Mouse (Mus musculus) liver, embryonic 12.5 days (tissue): ENCODE measurements around the gene Tesmin. TPM values are rescaled to one million over a fixed set of nuclear protein-coding genes. Genes with fewer than 3 reads are reported as not detected.
A peak's percentile ranks its signal among the peaks of the same experiment; 100 is the strongest.

Experiments used
- ATAC-seq: fragments of 200-750 bp; cut with Nextera tagmentation; 2 replicates; pipeline ENCODE4 v1.8.0; 2017; ENCODE audit warnings: moderate number of reproducible peaks, mild to moderate bottlenecking, moderate library complexity
- H3K27ac ChIP-seq: fragments of 300-500 bp; sonication (generic); 2 replicates; pipeline ENCODE4 v1.5.1; 2016; ENCODE audit warnings: mild to moderate bottlenecking
- H3K27me3 ChIP-seq: fragments of 300-500 bp; sonication (generic); replicated peaks from 2 replicates; pipeline ENCODE4 v1.6.1; 2016; ENCODE audit warnings: mild to moderate bottlenecking, moderate library complexity
- H3K36me3 ChIP-seq: fragments of 300-500 bp; sonication (generic); 2 replicates; pipeline ENCODE4 v1.6.1; 2016; ENCODE audit warnings: mild to moderate bottlenecking, moderate library complexity
- H3K4me1 ChIP-seq: fragments of 300-500 bp; sonication (generic); 2 replicates; pipeline ENCODE4 v1.6.1; 2016
- H3K4me2 ChIP-seq: fragments of 300-500 bp; sonication (generic); 2 replicates; pipeline ENCODE4 v1.6.1; 2016; ENCODE audit warnings: mild to moderate bottlenecking, moderate library complexity
- H3K4me3 ChIP-seq: fragments of 300-500 bp; sonication (generic); 2 replicates; pipeline ENCODE4 v1.5.1; 2016; ENCODE audit warnings: mild to moderate bottlenecking, moderate library complexity
- H3K9ac ChIP-seq: fragments of 300-500 bp; sonication (generic); 2 replicates; pipeline ENCODE4 v1.6.1; 2016; ENCODE audit warnings: mild to moderate bottlenecking, moderate library complexity
- H3K9me3 ChIP-seq: fragments of 300-500 bp; sonication (generic); replicated peaks from 2 replicates; pipeline ENCODE4 v1.6.1; 2016; ENCODE audit warnings: mild to moderate bottlenecking, moderate library complexity
- WGBS: fragments of 180-500 bp; shearing (Covaris S2); methylation state at CpG from one replicate; pipeline ENCODE4 v1.1.7; 2016; ENCODE audit not compliant: insufficient replicate concordance; 5-methylcytosine and 5-hydroxymethylcytosine counted together
- polyA plus RNA-seq: library from polyadenylated mRNA; unstranded; fragments of >200 nt; fragmentation: Nextera tagmentation; extraction: Ambion mirVana; gene quantifications from 2 replicates; pipeline ENCODE4 v1.2.1, GENCODE M21; 2016

Gene Tesmin
- polyA plus RNA-seq, 1 experiment from 2014 or later: 0.41 TPM

- ATAC-seq: no peak
- 75% methylated on average over 4 of the region's 4 CpGs for WGBS
- no peaks in the 10 kb centered on the region for H3K27me3 ChIP-seq
- no peak overlapping the region for H3K4me2 ChIP-seq
- H3K9me3 ChIP-seq: no peaks in the 10 kb centered on the region
- H3K9ac ChIP-seq: no peak overlapping the region
- no peak overlapping the region for H3K27ac ChIP-seq
- no peak overlapping the region for H3K4me3 ChIP-seq
- peaks cover 13% of the 10 kb centered on the region; the same call in 1 of the 2 replicates for H3K4me1 ChIP-seq
- peaks cover 49% of the 10 kb centered on the region for H3K36me3 ChIP-seq
Observed at GRCm38 (mm10) chr19:3363510-3363909, 25.1 kb upstream of the Tesmin start.

- H3K4me3 ChIP-seq: no peak overlapping the region
- H3K27ac ChIP-seq: no peak overlapping the region
- no peak for ATAC-seq
- no peak overlapping the region for H3K9ac ChIP-seq
- WGBS: 81% methylated on average over 3 of the region's 3 CpGs
- H3K27me3 ChIP-seq: no peaks in the 10 kb centered on the region
- no peak overlapping the region for H3K4me2 ChIP-seq
- peaks cover 8% of the 10 kb centered on the region; the same call in 1 of the 2 replicates for H3K4me1 ChIP-seq
- peaks cover 53% of the 10 kb centered on the region for H3K36me3 ChIP-seq
- H3K9me3 ChIP-seq: no peaks in the 10 kb centered on the region
Observed at GRCm38 (mm10) chr19:3365089-3365488, 23.6 kb upstream of the Tesmin start.

DNA sequence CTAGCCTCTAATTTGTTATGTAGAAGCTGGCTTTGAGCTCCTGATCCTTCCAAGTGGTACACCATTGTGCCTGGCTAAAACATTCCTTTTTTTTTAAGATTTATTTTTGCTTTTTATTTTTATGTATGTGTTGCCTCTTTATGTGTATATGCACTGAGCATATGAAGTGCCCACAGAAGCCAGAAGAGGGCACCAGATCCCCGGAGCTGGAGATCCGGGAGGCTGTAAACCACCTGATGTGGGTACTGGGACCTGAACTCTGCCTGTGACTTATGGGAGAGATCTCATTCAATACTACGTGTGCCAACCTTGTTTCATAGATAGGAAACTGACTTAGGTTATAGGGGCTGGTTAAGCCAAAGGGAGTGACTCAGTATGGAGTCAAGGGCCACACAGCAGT, 20.4 kb upstream of the Tesmin start:
- no peak overlapping the region for H3K4me3 ChIP-seq
- no peak for ATAC-seq
- no peak overlapping the region for H3K4me2 ChIP-seq
- no peaks in the 10 kb centered on the region for H3K27me3 ChIP-seq
- WGBS: 74% methylated on average over 3 of the region's 3 CpGs
- H3K27ac ChIP-seq: no peak overlapping the region
- no peaks in the 10 kb centered on the region for H3K9me3 ChIP-seq
- no peak overlapping the region for H3K9ac ChIP-seq
- H3K36me3 ChIP-seq: peaks cover 62% of the 10 kb centered on the region
- no peaks in the 10 kb centered on the region for H3K4me1 ChIP-seq

- H3K4me3 ChIP-seq: no peak overlapping the region
- peaks cover 7% of the 10 kb centered on the region for H3K4me1 ChIP-seq
- no peak overlapping the region for H3K9ac ChIP-seq
- no peak overlapping the region for H3K27ac ChIP-seq
- 68% methylated on average over 12 of the region's 12 CpGs for WGBS
- H3K36me3 ChIP-seq: peaks cover 41% of the 10 kb centered on the region
- no peaks in the 10 kb centered on the region for H3K9me3 ChIP-seq
- H3K4me2 ChIP-seq: no peak overlapping the region
- no peak for ATAC-seq
- H3K27me3 ChIP-seq: no peaks in the 10 kb centered on the region
Observed at GRCm38 (mm10) chr19:3373380-3373779, 15.3 kb upstream of the Tesmin start.

DNA sequence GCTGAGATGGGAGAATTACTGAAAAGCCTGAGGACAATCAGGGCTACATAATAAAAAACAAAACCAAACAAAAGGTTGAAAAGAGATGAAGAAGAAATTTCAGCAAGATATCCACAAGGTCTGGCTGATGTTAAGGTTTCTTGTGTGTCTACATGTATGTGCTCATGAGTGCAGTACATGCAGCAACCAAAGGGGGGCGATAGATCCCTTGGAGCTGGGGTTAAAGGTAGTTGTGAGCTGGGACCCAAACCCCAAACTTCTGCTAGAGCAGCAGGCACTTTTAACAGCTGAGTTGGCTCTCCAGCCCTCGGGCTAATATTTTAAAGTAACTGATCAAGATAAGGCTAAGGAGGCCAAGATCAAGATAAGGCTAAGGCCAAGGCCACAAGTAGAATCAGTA, 14.6 kb upstream of the Tesmin start:
- Histone ChIP-seq H3K9me3 (no peaks in the 10 kb centered on the region), H3K9ac (no peak overlapping the region), H3K4me2 (no peak overlapping the region), H3K4me1 (peaks cover 7% of the 10 kb centered on the region), H3K27me3 (no peaks in the 10 kb centered on the region), H3K4me3 (no peak overlapping the region), H3K36me3 (peaks cover 40% of the 10 kb centered on the region), H3K27ac (no peak overlapping the region)
- ATAC-seq: no peak
- 39% methylated on average over 2 of the region's 2 CpGs for WGBS

DNA sequence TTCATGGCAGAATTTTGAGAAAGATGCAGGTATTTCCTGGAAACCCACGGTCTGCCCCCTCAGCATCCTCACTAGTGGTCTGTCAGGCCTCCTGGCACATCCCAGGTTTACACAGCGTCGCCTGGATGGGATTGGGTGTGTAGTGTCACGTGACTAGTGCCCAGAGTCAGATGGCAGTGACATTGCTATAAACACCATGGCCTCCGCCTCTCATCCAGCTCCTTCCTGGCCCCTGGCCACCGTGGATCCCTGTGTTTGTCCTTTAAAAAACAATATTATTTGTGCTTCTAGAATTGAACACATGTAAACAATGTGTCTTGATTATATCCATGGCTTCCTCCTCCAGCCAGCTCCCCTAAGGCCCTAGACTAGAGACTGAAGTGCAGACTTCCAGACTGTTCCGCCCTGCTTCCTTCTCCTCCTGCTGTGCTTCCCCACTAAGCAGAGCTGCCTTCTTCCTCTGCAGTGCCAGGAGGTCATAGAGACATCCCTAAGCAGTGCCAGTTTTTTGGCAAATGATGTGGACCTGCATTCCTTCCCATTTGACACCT, 12.6 kb upstream of the Tesmin start:
- Histone ChIP-seq H3K36me3 (peaks cover 48% of the 10 kb centered on the region), H3K4me1 (peaks cover 7% of the 10 kb centered on the region), H3K9ac (no peak overlapping the region), H3K4me3 (no peak overlapping the region), H3K27ac (no peak overlapping the region), H3K27me3 (no peaks in the 10 kb centered on the region), H3K4me2 (no peak overlapping the region), H3K9me3 (no peaks in the 10 kb centered on the region)
- ATAC-seq: no peak
- WGBS: 69% methylated on average over 7 of the region's 7 CpGs

DNA sequence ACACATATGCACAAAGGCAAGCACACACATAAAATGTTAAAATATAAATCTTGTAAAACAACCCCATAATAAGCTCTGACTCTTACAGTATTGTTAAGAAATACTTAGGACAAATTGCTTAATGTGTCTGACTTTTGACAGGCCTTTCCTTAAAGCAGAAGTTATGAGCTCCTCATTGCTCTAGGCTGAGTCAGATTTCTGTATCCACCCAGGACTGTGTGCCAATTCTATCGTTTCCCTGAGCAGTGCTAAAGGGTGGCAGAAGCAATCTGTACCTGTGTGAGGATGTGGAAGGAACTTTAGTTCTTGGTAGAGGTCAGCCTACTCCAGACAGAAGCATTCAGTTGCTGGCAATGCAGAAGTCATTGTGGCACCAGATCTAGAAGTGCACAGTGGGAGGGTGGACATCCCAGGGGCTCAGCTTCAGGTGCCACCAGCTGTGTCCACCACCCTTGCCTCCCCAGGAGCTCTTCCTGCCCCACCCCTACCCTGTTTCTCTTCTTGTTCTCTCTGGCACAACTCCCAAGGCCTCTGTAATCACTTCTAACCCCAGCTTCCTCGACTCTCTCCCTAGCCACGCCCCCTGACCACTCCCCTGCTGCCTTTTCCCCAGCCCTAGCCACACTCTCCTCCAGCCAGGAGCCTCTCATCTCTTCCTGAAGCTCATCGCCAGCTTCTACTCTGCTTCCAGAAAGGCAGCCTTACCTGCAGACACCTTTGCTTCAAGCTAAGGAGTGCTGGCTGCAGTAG, 11.5 kb upstream of the Tesmin start:
- no peaks in the 10 kb centered on the region for H3K9me3 ChIP-seq
- no peaks in the 10 kb centered on the region for H3K27me3 ChIP-seq
- WGBS: 24% methylated on average over 4 of the region's 4 CpGs
- peaks cover 7% of the 10 kb centered on the region for H3K4me1 ChIP-seq
- H3K36me3 ChIP-seq: peaks cover 45% of the 10 kb centered on the region
- no peak overlapping the region for H3K4me3 ChIP-seq
- H3K27ac ChIP-seq: no peak overlapping the region
- H3K4me2 ChIP-seq: no peak overlapping the region
- no peak for ATAC-seq
- H3K9ac ChIP-seq: no peak overlapping the region

- no peak overlapping the region for H3K9ac ChIP-seq
- H3K27me3 ChIP-seq: no peaks in the 10 kb centered on the region
- no peak for ATAC-seq
- H3K4me3 ChIP-seq: no peak overlapping the region
- peaks cover 7% of the 10 kb centered on the region for H3K4me1 ChIP-seq
- H3K4me2 ChIP-seq: no peak overlapping the region
- WGBS: 90% methylated on average over 3 of the region's 3 CpGs
- H3K9me3 ChIP-seq: no peaks in the 10 kb centered on the region
- peaks cover 42% of the 10 kb centered on the region for H3K36me3 ChIP-seq
- no peak overlapping the region for H3K27ac ChIP-seq
Observed at GRCm38 (mm10) chr19:3378614-3379013, 10.0 kb upstream of the Tesmin start.

GRCm38 (mm10) chr19:3388061-3388460, 596 bp upstream of the Tesmin start:
- WGBS: 41% methylated on average over 6 of the region's 6 CpGs
- Histone ChIP-seq H3K4me1 (peaks cover 36% of the 10 kb centered on the region), H3K36me3 (peaks cover 12% of the 10 kb centered on the region; the same call in 1 of the 2 replicates), H3K9me3 (0 out of 2 replicates have a peak, but pooled peaks cover 5% of the 10 kb centered on the region), H3K9ac (no peak overlapping the region), H3K27me3 (no peaks in the 10 kb centered on the region), H3K4me3 (no peak overlapping the region), H3K4me2 (peak overlapping the region; percentile 90; the same call in 1 of the 2 replicates), H3K27ac (no peak overlapping the region)
- ATAC-seq: no peak

- H3K27ac ChIP-seq: peak overlapping the region; percentile 78
- peak; percentile 86 for ATAC-seq
- 0 out of 2 replicates have a peak, but pooled peaks cover 5% of the 10 kb centered on the region for H3K9me3 ChIP-seq
- H3K4me2 ChIP-seq: peak overlapping the region; percentile 90
- peak overlapping the region; percentile 57 for H3K4me3 ChIP-seq
- peaks cover 37% of the 10 kb centered on the region for H3K4me1 ChIP-seq
- peak overlapping the region; percentile 71 for H3K9ac ChIP-seq
- WGBS: under 1% methylated on average over 43 of the region's 43 CpGs
- H3K36me3 ChIP-seq: peaks cover 6% of the 10 kb centered on the region; the same call in 1 of the 2 replicates
- H3K27me3 ChIP-seq: no peaks in the 10 kb centered on the region
Observed at GRCm38 (mm10) chr19:3389089-3389488, 432 bp downstream of the Tesmin start.

DNA sequence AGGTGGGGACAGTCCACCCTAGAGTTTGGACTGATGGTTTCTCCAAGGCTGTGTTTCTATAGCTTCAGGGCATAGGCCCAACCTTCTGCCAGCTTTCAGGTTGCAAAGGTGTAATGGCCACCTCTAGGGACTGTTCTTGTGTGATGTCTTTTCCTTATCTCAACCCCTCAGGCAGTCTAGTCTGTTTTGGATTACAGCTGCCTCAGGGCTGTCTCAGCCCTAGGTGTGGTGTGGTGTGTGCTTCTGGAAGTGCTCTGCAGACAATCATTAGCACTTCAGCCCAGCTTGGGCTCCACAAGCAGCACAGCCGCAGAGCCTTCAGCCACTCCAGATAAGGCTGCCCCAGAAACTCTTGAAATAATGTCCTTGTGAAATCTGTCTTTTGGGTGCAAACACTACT, 3.7 kb downstream of the Tesmin start:
- 22% methylated on average over 1 of the region's 1 CpGs for WGBS
- H3K9ac ChIP-seq: no peak overlapping the region
- H3K9me3 ChIP-seq: 0 out of 2 replicates have a peak, but pooled peaks cover 5% of the 10 kb centered on the region
- H3K4me2 ChIP-seq: no peak overlapping the region
- H3K4me1 ChIP-seq: peaks cover 37% of the 10 kb centered on the region
- no peak overlapping the region for H3K4me3 ChIP-seq
- H3K27ac ChIP-seq: no peak overlapping the region
- no peaks in the 10 kb centered on the region for H3K27me3 ChIP-seq
- no peaks in the 10 kb centered on the region for H3K36me3 ChIP-seq
- peak; percentile 70 for ATAC-seq

- peaks cover 23% of the 10 kb centered on the region for H3K4me1 ChIP-seq
- no peak for ATAC-seq
- H3K9me3 ChIP-seq: 0 out of 2 replicates have a peak, but pooled peaks cover 5% of the 10 kb centered on the region
- H3K4me2 ChIP-seq: no peak overlapping the region
- no peaks in the 10 kb centered on the region for H3K36me3 ChIP-seq
- no peaks in the 10 kb centered on the region for H3K27me3 ChIP-seq
- 65% methylated on average over 3 of the region's 3 CpGs for WGBS
- no peak overlapping the region for H3K27ac ChIP-seq
- H3K9ac ChIP-seq: no peak overlapping the region
- H3K4me3 ChIP-seq: no peak overlapping the region
Observed at GRCm38 (mm10) chr19:3394216-3394615, 5.6 kb downstream of the Tesmin start.
